Mouse (Mus musculus): Measurements from ENCODE around the gene Cdca7l. TPM values are rescaled to one million over a fixed set of nuclear protein-coding genes. Genes with fewer than 3 reads are reported as not detected.
"Not testable (repeated sequence)": the region's sequence is repeated elsewhere in the genome, so short reads cannot be mapped to it uniquely, and the experiment has no call there.

Gene Cdca7l
- polyA plus RNA-seq, 1 experiment from 2014 or later: 10.1 TPM

DNA sequence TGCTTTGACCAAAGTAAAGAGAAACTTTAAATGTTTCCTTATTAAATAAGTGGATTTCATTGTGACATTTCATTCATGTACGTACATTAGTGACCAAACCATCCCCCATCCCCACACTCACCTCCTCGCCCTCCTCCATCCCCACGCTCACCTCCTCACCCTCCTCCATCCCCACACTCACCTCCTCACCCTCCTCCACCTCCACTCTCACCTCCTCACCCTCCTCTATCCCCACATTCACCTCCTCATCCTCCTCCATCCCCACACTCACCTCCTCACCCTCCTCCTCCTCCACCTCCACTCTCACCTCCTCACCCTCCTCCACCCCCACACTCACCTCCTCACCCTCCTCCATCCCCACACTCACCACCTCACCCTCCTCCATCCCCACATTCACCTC is 57.2 kb downstream of the Cdca7l start:
- ATAC-seq (ENCODE audit: insufficient number of reproducible peaks, insufficient read depth, low FRiP score, low read depth): no peak
- 63% methylated on average over 3 of the region's 3 CpGs for WGBS
- no peak overlapping the region for H3K4me2 ChIP-seq (ENCODE audit: low read length)
- no peak overlapping the region for H3K27ac ChIP-seq (replicated peaks in 1 of 2; ENCODE audit: control insufficient read depth in 1 of 2, insufficient read depth in 1 of 2, low read depth in 2 of 2, low read length in 2 of 2)
- no peaks in the 10 kb centered on the region for H3K4me1 ChIP-seq (ENCODE audit: control insufficient read depth in 2 of 2, insufficient read depth in 2 of 2, low read length in 2 of 2)
- no peak overlapping the region for H3K4me3 ChIP-seq (ENCODE audit: control insufficient read depth in 1 of 2, insufficient read depth in 1 of 2, low read depth in 1 of 2, low read length in 2 of 2)
- H3K27me3 ChIP-seq (ENCODE audit: control insufficient read depth, insufficient read depth, low read length): no peaks in the 10 kb centered on the region
- H3K9me3 ChIP-seq (ENCODE audit: control insufficient read depth, low read length): no peaks in the 10 kb centered on the region
- H3K36me3 ChIP-seq (ENCODE audit: control insufficient read depth, insufficient read depth, low read length): no peaks in the 10 kb centered on the region
- H3K9ac ChIP-seq (ENCODE audit: low read length): no peak overlapping the region

DNA sequence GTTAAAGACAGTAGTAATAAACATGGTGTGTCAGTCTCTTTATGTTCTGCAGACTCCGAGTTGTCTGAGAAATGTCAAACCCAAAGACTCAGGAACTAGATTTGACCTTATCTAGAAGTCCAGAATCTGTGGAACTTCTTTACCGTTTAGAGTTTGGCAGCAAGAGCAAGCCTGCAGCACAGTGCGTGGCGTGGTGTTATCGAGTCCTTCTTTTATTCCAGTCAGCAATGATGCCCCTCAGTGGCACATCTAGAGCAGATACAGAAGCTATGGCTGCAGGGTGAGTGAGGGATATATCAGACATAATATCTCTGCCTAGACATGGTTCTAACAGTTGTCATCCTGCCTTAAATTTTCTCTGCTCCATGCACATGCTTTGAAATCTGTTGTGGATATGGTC is 58.6 kb downstream of the Cdca7l start:
- no peak overlapping the region for H3K9ac ChIP-seq (ENCODE audit: low read length)
- H3K36me3 ChIP-seq (ENCODE audit: control insufficient read depth, insufficient read depth, low read length): no peaks in the 10 kb centered on the region
- H3K9me3 ChIP-seq (ENCODE audit: control insufficient read depth, low read length): no peaks in the 10 kb centered on the region
- WGBS: 50% methylated on average over 5 of the region's 5 CpGs
- H3K4me1 ChIP-seq (ENCODE audit: control insufficient read depth in 2 of 2, insufficient read depth in 2 of 2, low read length in 2 of 2): no peaks in the 10 kb centered on the region
- H3K27me3 ChIP-seq (ENCODE audit: control insufficient read depth, insufficient read depth, low read length): no peaks in the 10 kb centered on the region
- no peak overlapping the region for H3K4me2 ChIP-seq (ENCODE audit: low read length)
- no peak overlapping the region for H3K27ac ChIP-seq (replicated peaks in 1 of 2; ENCODE audit: control insufficient read depth in 1 of 2, insufficient read depth in 1 of 2, low read depth in 2 of 2, low read length in 2 of 2)
- ATAC-seq (ENCODE audit: insufficient number of reproducible peaks, insufficient read depth, low FRiP score, low read depth): no peak
- H3K4me3 ChIP-seq (ENCODE audit: control insufficient read depth in 1 of 2, insufficient read depth in 1 of 2, low read depth in 1 of 2, low read length in 2 of 2): no peak overlapping the region

DNA sequence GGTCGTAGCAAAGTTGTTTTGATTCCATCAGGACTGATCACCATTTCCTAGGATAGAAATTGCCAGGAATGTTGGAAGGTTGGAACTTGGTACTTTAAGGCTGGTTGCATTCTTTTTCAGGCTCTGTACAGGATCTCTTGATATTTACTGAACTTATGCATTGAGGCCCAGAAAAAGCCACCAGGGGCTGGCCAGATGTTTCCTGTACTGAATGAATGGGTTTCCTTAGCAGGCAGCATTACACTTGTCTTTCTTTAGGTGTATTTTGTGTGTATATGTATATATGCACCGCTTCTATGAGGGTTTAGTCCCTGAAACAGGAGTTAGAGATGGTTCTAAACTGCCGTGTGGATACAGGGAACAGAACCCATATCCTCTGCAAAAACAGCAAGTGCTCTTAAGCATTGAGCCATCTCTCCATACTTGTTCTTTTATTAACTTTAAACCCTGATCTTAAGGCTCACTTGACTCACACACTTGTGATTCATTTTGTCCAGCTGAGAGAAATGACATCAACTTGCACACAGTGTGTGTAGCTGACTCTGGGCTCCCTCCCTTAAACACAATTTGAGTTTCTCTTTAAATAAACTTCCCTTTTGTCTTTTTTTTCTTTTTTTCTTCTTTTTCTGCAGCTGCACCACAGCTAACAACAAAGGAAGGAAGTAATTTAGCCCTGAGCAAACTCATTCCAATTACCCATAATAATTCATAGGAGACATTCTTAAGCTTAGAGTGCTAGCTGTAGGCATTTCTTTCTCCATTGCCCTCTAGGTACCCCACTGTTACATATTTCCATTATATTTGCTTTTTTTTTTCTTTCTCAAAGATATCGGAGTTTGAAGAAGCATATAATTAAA is 63.8 kb downstream of the Cdca7l start:
- no peak for ATAC-seq (ENCODE audit: insufficient number of reproducible peaks, insufficient read depth, low FRiP score, low read depth)
- Histone ChIP-seq H3K27ac (replicated peaks in 1 of 2; ENCODE audit: control insufficient read depth in 1 of 2, insufficient read depth in 1 of 2, low read depth in 2 of 2, low read length in 2 of 2) (peak overlapping the region in 1 of 2 experiments; percentile 30; a peak in 1 of 4 replicates), H3K4me2 (ENCODE audit: low read length) (no peak overlapping the region), H3K27me3 (ENCODE audit: control insufficient read depth, insufficient read depth, low read length) (no peaks in the 10 kb centered on the region), H3K9me3 (ENCODE audit: control insufficient read depth, low read length) (no peaks in the 10 kb centered on the region), H3K4me1 (ENCODE audit: control insufficient read depth in 2 of 2, insufficient read depth in 2 of 2, low read length in 2 of 2) (no peaks in the 10 kb centered on the region), H3K36me3 (ENCODE audit: control insufficient read depth, insufficient read depth, low read length) (peaks cover 31% of the 10 kb centered on the region), H3K4me3 (ENCODE audit: control insufficient read depth in 1 of 2, insufficient read depth in 1 of 2, low read depth in 1 of 2, low read length in 2 of 2) (no peak overlapping the region), H3K9ac (ENCODE audit: low read length) (no peak overlapping the region)
- 81% methylated on average over 4 of the region's 4 CpGs for WGBS

DNA sequence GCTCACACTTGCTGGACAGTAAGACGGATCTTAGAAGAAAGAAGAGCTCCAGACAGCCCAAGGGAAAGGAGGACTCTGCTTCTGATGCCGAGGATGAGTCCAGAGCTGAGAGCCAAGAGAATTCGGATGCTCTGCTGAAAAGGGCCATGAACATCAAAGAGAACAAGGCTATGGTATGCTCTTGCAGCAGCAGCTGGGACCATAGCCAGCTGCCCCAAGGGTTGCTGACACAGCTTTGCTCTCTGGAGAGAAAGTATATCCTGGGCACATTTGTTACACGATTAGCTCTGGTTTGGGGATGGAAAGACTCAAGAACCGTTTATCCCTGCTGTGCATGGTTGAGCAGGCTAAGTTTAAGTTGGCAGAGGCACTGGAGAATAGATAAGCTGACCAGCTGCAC is 68.2 kb downstream of the Cdca7l start:
- Histone ChIP-seq H3K36me3 (ENCODE audit: control insufficient read depth, insufficient read depth, low read length) (peaks cover 72% of the 10 kb centered on the region), H3K4me3 (ENCODE audit: control insufficient read depth in 1 of 2, insufficient read depth in 1 of 2, low read depth in 1 of 2, low read length in 2 of 2) (no peak overlapping the region), H3K9me3 (ENCODE audit: control insufficient read depth, low read length) (no peaks in the 10 kb centered on the region), H3K27ac (replicated peaks in 1 of 2; ENCODE audit: control insufficient read depth in 1 of 2, insufficient read depth in 1 of 2, low read depth in 2 of 2, low read length in 2 of 2) (no peak overlapping the region), H3K4me1 (ENCODE audit: control insufficient read depth in 2 of 2, insufficient read depth in 2 of 2, low read length in 2 of 2) (no peaks in the 10 kb centered on the region), H3K9ac (ENCODE audit: low read length) (no peak overlapping the region), H3K27me3 (ENCODE audit: control insufficient read depth, insufficient read depth, low read length) (no peaks in the 10 kb centered on the region), H3K4me2 (ENCODE audit: low read length) (no peak overlapping the region)
- ATAC-seq (ENCODE audit: insufficient number of reproducible peaks, insufficient read depth, low FRiP score, low read depth): no peak
- WGBS: 76% methylated on average over 5 of the region's 5 CpGs

GRCm38 (mm10) chr12:117878341-117878740 is 74.3 kb downstream of the Cdca7l start:
- Histone ChIP-seq H3K4me3 (ENCODE audit: control insufficient read depth in 1 of 2, insufficient read depth in 1 of 2, low read depth in 1 of 2, low read length in 2 of 2) (no peak overlapping the region), H3K4me1 (ENCODE audit: control insufficient read depth in 2 of 2, insufficient read depth in 2 of 2, low read length in 2 of 2) (no peaks in the 10 kb centered on the region), H3K27ac (replicated peaks in 1 of 2; ENCODE audit: control insufficient read depth in 1 of 2, insufficient read depth in 1 of 2, low read depth in 2 of 2, low read length in 2 of 2) (no peak overlapping the region), H3K4me2 (ENCODE audit: low read length) (no peak overlapping the region), H3K9ac (ENCODE audit: low read length) (no peak overlapping the region), H3K36me3 (ENCODE audit: control insufficient read depth, insufficient read depth, low read length) (peaks cover 68% of the 10 kb centered on the region), H3K27me3 (ENCODE audit: control insufficient read depth, insufficient read depth, low read length) (no peaks in the 10 kb centered on the region), H3K9me3 (ENCODE audit: control insufficient read depth, low read length) (no peaks in the 10 kb centered on the region)
- WGBS: 91% methylated on average over 13 of the region's 13 CpGs
- no peak for ATAC-seq (ENCODE audit: insufficient number of reproducible peaks, insufficient read depth, low FRiP score, low read depth)

- Histone ChIP-seq H3K9ac (ENCODE audit: low read length) (no peak overlapping the region), H3K9me3 (ENCODE audit: control insufficient read depth, low read length) (no peaks in the 10 kb centered on the region), H3K27me3 (ENCODE audit: control insufficient read depth, insufficient read depth, low read length) (no peaks in the 10 kb centered on the region), H3K4me1 (ENCODE audit: control insufficient read depth in 2 of 2, insufficient read depth in 2 of 2, low read length in 2 of 2) (no peaks in the 10 kb centered on the region), H3K27ac (replicated peaks in 1 of 2; ENCODE audit: control insufficient read depth in 1 of 2, insufficient read depth in 1 of 2, low read depth in 2 of 2, low read length in 2 of 2) (no peak overlapping the region), H3K36me3 (ENCODE audit: control insufficient read depth, insufficient read depth, low read length) (peaks cover 13% of the 10 kb centered on the region; the same call in 1 of the 2 replicates), H3K4me3 (ENCODE audit: control insufficient read depth in 1 of 2, insufficient read depth in 1 of 2, low read depth in 1 of 2, low read length in 2 of 2) (no peak overlapping the region), H3K4me2 (ENCODE audit: low read length) (no peak overlapping the region)
- WGBS: 88% methylated on average over 2 of the region's 2 CpGs
- no peak for ATAC-seq (ENCODE audit: insufficient number of reproducible peaks, insufficient read depth, low FRiP score, low read depth)
Observed at GRCm38 (mm10) chr12:117884627-117885026, 80.5 kb downstream of the Cdca7l start.

- no peaks in the 10 kb centered on the region for H3K9me3 ChIP-seq (ENCODE audit: control insufficient read depth, low read length)
- H3K9ac ChIP-seq (ENCODE audit: low read length): no peak overlapping the region
- H3K27me3 ChIP-seq (ENCODE audit: control insufficient read depth, insufficient read depth, low read length): no peaks in the 10 kb centered on the region
- H3K4me3 ChIP-seq (ENCODE audit: control insufficient read depth in 1 of 2, insufficient read depth in 1 of 2, low read depth in 1 of 2, low read length in 2 of 2): no peak overlapping the region
- ATAC-seq (ENCODE audit: insufficient number of reproducible peaks, insufficient read depth, low FRiP score, low read depth): no peak
- 0 out of 2 replicates have a peak, but pooled peaks cover 2% of the 10 kb centered on the region for H3K36me3 ChIP-seq (ENCODE audit: control insufficient read depth, insufficient read depth, low read length)
- 80% methylated on average over 3 of the region's 3 CpGs for WGBS
- no peaks in the 10 kb centered on the region for H3K4me1 ChIP-seq (ENCODE audit: control insufficient read depth in 2 of 2, insufficient read depth in 2 of 2, low read length in 2 of 2)
- no peak overlapping the region for H3K4me2 ChIP-seq (ENCODE audit: low read length)
- no peak overlapping the region for H3K27ac ChIP-seq (replicated peaks in 1 of 2; ENCODE audit: control insufficient read depth in 1 of 2, insufficient read depth in 1 of 2, low read depth in 2 of 2, low read length in 2 of 2)
Observed at GRCm38 (mm10) chr12:117887422-117887821, 83.3 kb downstream of the Cdca7l start.

- H3K27ac ChIP-seq (replicated peaks in 1 of 2; ENCODE audit: control insufficient read depth in 1 of 2, insufficient read depth in 1 of 2, low read depth in 2 of 2, low read length in 2 of 2); H3K4me3 ChIP-seq (ENCODE audit: control insufficient read depth in 1 of 2, insufficient read depth in 1 of 2, low read depth in 1 of 2, low read length in 2 of 2); H3K27me3 ChIP-seq (ENCODE audit: control insufficient read depth, insufficient read depth, low read length); H3K9me3 ChIP-seq (ENCODE audit: control insufficient read depth, low read length); ATAC-seq (ENCODE audit: insufficient number of reproducible peaks, insufficient read depth, low FRiP score, low read depth); H3K36me3 ChIP-seq (ENCODE audit: control insufficient read depth, insufficient read depth, low read length); H3K4me2 ChIP-seq (ENCODE audit: low read length); H3K9ac ChIP-seq (ENCODE audit: low read length); H3K4me1 ChIP-seq (ENCODE audit: control insufficient read depth in 2 of 2, insufficient read depth in 2 of 2, low read length in 2 of 2): not testable (repeated sequence)
- no CpG with 5 or more reads among the region's 4 CpGs for WGBS
Observed at GRCm38 (mm10) chr12:117900798-117901197, 96.7 kb downstream of the Cdca7l start.

All from heart, embryonic 14.5 days (tissue).